Mouse (Mus musculus) adrenal gland, postnatal 10 days (tissue): ENCODE measurements around the gene Galntl6. TPM values are rescaled to one million over a fixed set of nuclear protein-coding genes. Genes with fewer than 3 reads are reported as not detected.
"Not testable (repeated sequence)": the region's sequence is repeated elsewhere in the genome, so short reads cannot be mapped to it uniquely, and the experiment has no call there.

Experiments
- DNase-seq: peaks from one replicate; pipeline ENCODE4 v3.0.0; 2021; ENCODE audit warnings: mixed read lengths
- total RNA-seq, 2 experiments: library from RNA; stranded (reverse); gene quantifications; 2 replicates each; pipeline ENCODE4 v1.2.3; 2021

Gene Galntl6
- total RNA-seq, 2 experiments from 2014 or later = 0.66 to 0.91 TPM

GRCm38 (mm10) chr8:58604751-58605150, 307.7 kb downstream of the Galntl6 start:
- no peak for DNase-seq

- no peak for DNase-seq
Measured at GRCm38 (mm10) chr8:58597834-58598233, 314.6 kb downstream of the Galntl6 start.

- no peak for DNase-seq
Measured at GRCm38 (mm10) chr8:58575346-58575745, 337.1 kb downstream of the Galntl6 start.

GRCm38 (mm10) chr8:58568086-58568485, 344.4 kb downstream of the Galntl6 start:
- DNase-seq = no peak

GRCm38 (mm10) chr8:58566115-58566514, 346.3 kb downstream of the Galntl6 start:
- DNase-seq = peak; percentile 16

GRCm38 (mm10) chr8:58535781-58536180, 376.7 kb downstream of the Galntl6 start:
- no peak for DNase-seq

- DNase-seq = no peak
Measured at GRCm38 (mm10) chr8:58534631-58535030, 377.8 kb downstream of the Galntl6 start.

GRCm38 (mm10) chr8:58523443-58523842, 389.0 kb downstream of the Galntl6 start:
- DNase-seq = no peak

GRCm38 (mm10) chr8:58521932-58522331, 390.5 kb downstream of the Galntl6 start:
- DNase-seq = no peak

- no peak for DNase-seq
Measured at GRCm38 (mm10) chr8:58510516-58510915, 401.9 kb downstream of the Galntl6 start.

GRCm38 (mm10) chr8:58509051-58509450, 403.4 kb downstream of the Galntl6 start:
- no peak for DNase-seq

GRCm38 (mm10) chr8:58487099-58487498, 425.3 kb downstream of the Galntl6 start:
- DNase-seq = no peak

GRCm38 (mm10) chr8:58463342-58463741, 449.1 kb downstream of the Galntl6 start:
- DNase-seq = not testable (repeated sequence)

- DNase-seq = no peak
Measured at GRCm38 (mm10) chr8:58442696-58443095, 469.7 kb downstream of the Galntl6 start.

GRCm38 (mm10) chr8:58418481-58418880, 494.0 kb downstream of the Galntl6 start:
- no peak for DNase-seq

GRCm38 (mm10) chr8:58417551-58417950, 494.9 kb downstream of the Galntl6 start:
- no peak for DNase-seq

GRCm38 (mm10) chr8:58396500-58396899, 515.9 kb downstream of the Galntl6 start:
- DNase-seq = no peak

GRCm38 (mm10) chr8:58395879-58396278, 516.6 kb downstream of the Galntl6 start:
- DNase-seq = no peak

GRCm38 (mm10) chr8:58372389-58372788, 540.1 kb downstream of the Galntl6 start:
- no peak for DNase-seq

- no peak for DNase-seq
Measured at GRCm38 (mm10) chr8:58371979-58372378, 540.5 kb downstream of the Galntl6 start.

- no peak for DNase-seq
Measured at GRCm38 (mm10) chr8:58331151-58331550, 581.3 kb downstream of the Galntl6 start.

- no peak for DNase-seq
Measured at GRCm38 (mm10) chr8:58313482-58313881, 599.0 kb downstream of the Galntl6 start.

- no peak for DNase-seq
Measured at GRCm38 (mm10) chr8:58291487-58291886, 621.0 kb downstream of the Galntl6 start.

- no peak for DNase-seq
Measured at GRCm38 (mm10) chr8:58290080-58290479, 622.4 kb downstream of the Galntl6 start.

- no peak for DNase-seq
Measured at GRCm38 (mm10) chr8:58265485-58265884, 647.0 kb downstream of the Galntl6 start.
